Mouse (Mus musculus) kidney, adult 11 months (tissue): ENCODE measurements around the gene Pf4.

Experiments used
- DNase-seq: peaks from one replicate; pipeline ENCODE4 v3.0.0; 2022

Pf4 gene

DNA sequence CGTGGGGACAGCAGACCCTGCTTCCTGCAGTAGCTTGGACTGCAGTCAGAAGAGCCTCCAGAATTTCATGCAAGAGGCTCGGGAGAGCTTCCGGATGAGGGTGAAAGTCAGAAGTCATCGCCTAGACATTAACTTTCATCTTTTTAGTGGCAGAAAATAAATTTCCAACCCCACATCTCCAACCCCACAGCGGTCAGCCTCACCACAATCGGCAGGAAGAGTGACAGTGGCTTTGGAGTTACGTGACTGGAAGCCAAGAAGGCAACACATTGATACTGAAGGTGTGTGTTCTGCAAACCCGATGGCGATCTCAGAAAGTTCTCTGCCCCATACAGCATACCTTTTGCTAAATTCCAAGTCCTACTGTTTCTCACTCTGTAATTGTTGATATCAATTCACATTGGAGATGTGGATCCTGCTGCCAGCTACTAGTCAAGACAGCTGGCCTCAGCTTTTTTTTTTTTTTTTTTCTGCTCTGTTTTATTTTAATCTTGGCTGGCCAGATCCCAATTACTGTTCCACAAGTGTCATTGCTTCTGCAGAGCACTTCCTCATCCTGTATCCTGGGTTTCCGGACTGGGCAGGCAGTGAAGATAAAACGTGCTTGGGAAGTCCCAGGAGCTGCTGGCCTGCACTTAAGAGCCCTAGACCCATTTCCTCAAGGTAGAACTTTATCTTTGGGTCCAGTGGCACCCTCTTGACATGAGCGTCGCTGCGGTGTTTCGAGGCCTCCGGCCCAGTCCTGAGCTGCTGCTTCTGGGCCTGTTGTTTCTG lies at the start of gene Pf4:
TSS of gene Pf4 (plus strand) at position 556 of the 774 bp plus-strand sequence.
- peak; percentile 42 for DNase-seq

- DNase-seq = no peak
Observed at GRCm38 (mm10) chr5:90722656-90723055, 49.6 kb upstream of the Pf4 start.

- no peak for DNase-seq
Observed at GRCm38 (mm10) chr5:90728254-90728653, 44.0 kb upstream of the Pf4 start.

GRCm38 (mm10) chr5:90731480-90731879 lies 40.8 kb upstream of the Pf4 start:
- no peak for DNase-seq

DNA sequence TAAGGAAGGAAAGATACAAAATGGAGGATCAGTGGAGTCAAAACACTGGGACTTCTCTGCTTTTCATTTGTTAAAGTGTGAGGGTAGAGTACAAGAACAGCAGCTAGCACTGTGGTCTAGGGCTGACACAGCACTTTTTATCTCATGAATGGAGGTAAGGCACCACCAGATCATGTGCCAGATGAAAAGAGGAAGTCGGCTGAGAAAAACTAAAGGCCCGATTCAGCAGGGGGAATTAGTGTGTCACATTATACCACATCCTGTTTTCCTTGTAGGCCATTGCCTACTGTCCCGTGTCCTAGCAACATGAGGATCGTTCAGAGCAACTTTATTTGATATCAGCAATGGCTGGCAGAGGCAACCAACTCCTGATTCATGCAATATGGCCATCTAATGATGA lies 30.2 kb upstream of the Pf4 start:
- DNase-seq = no peak

GRCm38 (mm10) chr5:90753934-90754333 lies 18.3 kb upstream of the Pf4 start:
- DNase-seq = no peak

- peak; percentile 37 for DNase-seq
Observed at GRCm38 (mm10) chr5:90758020-90758605, 14.1 kb upstream of the Pf4 start.

- no peak for DNase-seq
Observed at GRCm38 (mm10) chr5:90759077-90760065, 12.9 kb upstream of the Pf4 start, which contains the start of gene Cxcl5. Gene Cxcl5, plus strand, starts transcription at chr5:90759360.

DNA sequence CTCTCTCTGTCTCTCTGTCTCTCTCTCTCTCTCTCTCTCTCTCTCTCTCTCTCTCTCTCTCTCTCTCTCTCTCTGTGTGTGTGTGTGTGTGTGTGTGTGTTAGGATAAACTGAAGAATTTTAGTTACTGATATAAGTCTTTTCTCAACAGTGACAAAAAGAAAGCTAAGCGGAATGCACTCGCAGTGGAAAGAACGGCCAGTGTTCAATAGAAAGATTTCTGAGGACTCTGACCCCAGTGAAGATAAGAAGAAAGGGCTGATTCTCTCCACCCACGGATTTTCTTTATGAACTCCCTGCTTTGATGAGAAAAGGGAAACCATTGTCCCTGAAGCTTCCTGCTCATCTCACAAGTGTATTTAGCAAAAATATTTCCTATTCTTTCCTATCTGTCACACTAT lies 11.9 kb upstream of the Pf4 start:
- no peak for DNase-seq

GRCm38 (mm10) chr5:90760844-90761243 lies 11.4 kb upstream of the Pf4 start:
- DNase-seq = no peak

GRCm38 (mm10) chr5:90761834-90762233 lies 10.4 kb upstream of the Pf4 start:
- no peak for DNase-seq

DNA sequence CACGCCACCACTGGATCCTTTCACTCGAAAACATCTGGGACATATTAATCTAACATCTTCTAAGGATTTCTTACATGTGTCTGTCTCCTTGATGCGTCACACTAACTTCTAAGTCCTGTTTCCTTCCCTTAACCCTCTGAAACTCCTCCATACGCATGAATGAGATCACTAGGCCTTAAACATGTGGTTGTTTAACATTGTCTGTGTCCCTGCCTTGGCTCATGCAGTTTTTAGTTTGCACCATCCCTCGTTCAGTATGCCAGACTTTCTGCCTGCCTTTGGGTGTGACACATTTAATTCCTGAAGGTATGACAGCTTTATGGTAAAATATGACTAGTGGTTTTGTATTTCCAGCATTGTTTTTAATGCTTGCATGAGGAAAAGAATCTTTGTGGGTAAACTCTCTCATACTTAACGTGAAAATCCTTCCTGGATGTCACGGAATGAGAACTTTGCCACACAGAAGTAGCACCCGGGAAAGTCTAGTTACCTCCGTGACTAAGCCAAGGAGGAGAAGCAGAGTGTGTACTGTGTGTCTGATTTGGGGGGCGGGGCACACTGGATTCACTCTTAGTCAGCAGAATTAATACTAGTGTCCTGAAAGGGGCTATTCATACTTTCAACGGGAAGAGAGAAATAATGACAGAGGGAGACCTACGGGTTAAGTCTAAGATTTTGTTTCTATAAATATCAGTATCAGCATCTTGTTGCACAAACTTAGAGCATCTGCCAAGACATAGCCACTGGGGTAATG lies 8.1 kb upstream of the Pf4 start:
- DNase-seq = no peak

GRCm38 (mm10) chr5:90765821-90766606 lies 6.2 kb upstream of the Pf4 start:
- no peak for DNase-seq

DNA sequence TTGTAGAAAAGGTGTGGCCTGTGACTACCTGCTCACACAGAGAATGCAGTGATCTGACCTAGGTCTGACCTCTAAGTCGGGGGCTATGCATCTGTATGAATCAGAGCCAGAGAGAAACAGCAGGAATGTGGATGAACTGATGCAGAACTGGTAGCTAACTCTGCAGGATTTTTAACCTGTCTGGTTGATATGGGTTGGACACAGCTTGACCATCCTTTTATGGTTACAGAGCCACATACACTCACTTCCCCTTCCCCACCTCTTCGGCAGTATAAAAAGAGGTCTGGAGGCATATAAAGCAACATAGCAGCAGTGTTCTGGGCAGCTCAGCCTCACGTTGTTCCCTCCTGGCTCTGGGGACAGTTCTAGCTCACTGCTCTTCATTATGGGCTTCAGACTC lies 4.0 kb upstream of the Pf4 start, which contains the start of gene Ppbp:
TSS of gene Ppbp (plus strand) at position 301 of the 400 bp plus-strand sequence.
- no peak for DNase-seq

- DNase-seq = no peak
Observed at GRCm38 (mm10) chr5:90771369-90771768, 866 bp upstream of the Pf4 start.

DNA sequence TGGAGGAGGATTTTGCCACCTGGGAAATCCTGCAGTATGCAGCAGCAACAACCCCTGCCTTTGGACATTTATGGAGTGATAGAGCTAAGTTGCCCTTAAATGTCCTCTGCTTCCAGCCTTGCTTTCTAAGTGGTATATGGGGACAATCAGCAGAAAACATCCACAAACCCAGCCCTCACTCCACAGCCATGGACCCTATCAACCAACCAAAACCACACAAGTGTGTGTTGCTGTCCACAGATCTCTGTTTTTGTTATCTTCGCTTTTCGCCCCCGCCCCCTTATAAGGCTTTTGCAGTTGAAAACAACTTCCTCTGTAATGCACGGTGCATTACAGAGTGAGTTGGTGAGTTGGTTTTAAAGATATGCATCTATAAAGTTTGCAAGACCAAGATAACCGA lies 3.3 kb downstream of the Pf4 start:
- no peak for DNase-seq

DNA sequence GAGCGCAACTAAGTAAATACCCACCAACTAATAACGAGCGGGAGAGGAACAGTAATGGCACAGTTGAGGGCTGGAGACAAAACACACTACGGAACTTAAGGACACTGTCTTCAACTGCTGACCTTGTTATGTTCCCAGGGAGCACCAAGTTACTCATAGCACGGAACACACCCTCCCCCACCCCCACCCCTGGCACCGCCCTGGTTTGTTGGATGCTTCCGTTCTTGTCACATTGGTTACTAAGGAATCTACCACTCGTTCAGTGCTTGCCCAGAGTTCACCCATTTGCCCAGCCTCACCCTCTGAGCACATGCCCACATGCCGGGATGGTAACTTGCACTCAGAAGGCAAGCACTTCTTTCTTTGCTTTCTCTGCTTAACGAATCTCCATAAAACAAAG lies 5.4 kb downstream of the Pf4 start:
- no peak for DNase-seq

- no peak for DNase-seq
Observed at GRCm38 (mm10) chr5:90778856-90779255, 6.6 kb downstream of the Pf4 start.

GRCm38 (mm10) chr5:90783697-90784096 lies 11.5 kb downstream of the Pf4 start:
- DNase-seq = no peak

GRCm38 (mm10) chr5:90785659-90786588 lies 13.7 kb downstream of the Pf4 start, which contains the start of gene Cxcl3:
Gene Cxcl3, plus strand, starts transcription at chr5:90786103.
- peak; percentile 43 for DNase-seq
